In genomic region chr14:31494349-31494974, GRCm38 (mm10) we compare ENCODE assay signal across 8 mouse cellular contexts. TPM values are rescaled to one million over a fixed set of nuclear protein-coding genes. Genes with fewer than 3 reads are reported as not detected.
DNase-seq lines count a peak whose midpoint lies in the region; ATAC-seq and TF ChIP-seq lines count a peak whose summit lies in the region.

Eaf1 (plus strand) TSS chr14:31494399.

- H3K27ac ChIP-seq in embryonic facial prominence, embryonic 14.5 days (replicated peaks; ENCODE audit: low read depth, low read length): peak within 1 kb of the TSS; percentile 88

- H3K9me3 ChIP-seq in G1E (replicated peaks): no peaks in the 10 kb centered on the region
- H3K9me3 ChIP-seq in embryonic facial prominence, embryonic 14.5 days (ENCODE audit: control insufficient read depth, low read length): no peaks in the 10 kb centered on the region

- no peak for TF ChIP-seq CTCF in G1E (IDR thresholded peaks at IDR 0.05; ENCODE audit: low read depth, low read length)

- peaks cover 63% of the 10 kb centered on the region for H3K36me3 ChIP-seq in G1E (replicated peaks)
- H3K36me3 ChIP-seq in embryonic facial prominence, embryonic 14.5 days (ENCODE audit: control insufficient read depth, insufficient read depth, low read length): peaks cover 29% of the 10 kb centered on the region

- H3K27me3 ChIP-seq in G1E (ENCODE audit: insufficient read depth, low read length): no peaks in the 10 kb centered on the region
- no peaks in the 10 kb centered on the region for H3K27me3 ChIP-seq in embryonic facial prominence, embryonic 14.5 days (replicated peaks; ENCODE audit: control insufficient read depth, insufficient read depth, low read length)

- H3K4me2 ChIP-seq in embryonic facial prominence, embryonic 14.5 days (ENCODE audit: low read depth, low read length): peak within 1 kb of the TSS; percentile 95

- intact Hi-C loops in heart, postnatal 25 days (cut with DNase I): loop anchor here (10.0 kb wide), 1 partner anchor 590 kb away; the partner anchor contains the start of genes Dph3 and Oxnad1
- intact Hi-C loops in left cerebral cortex, postnatal 14 days (cut with DNase I): no loop called here

- ATAC-seq in G1E (ENCODE audit: extremely low read depth, insufficient number of reproducible peaks, low FRiP score, poor library complexity, severe bottlenecking): no peak
- peak; percentile 55 for ATAC-seq in embryonic facial prominence, embryonic 14.5 days (ENCODE audit: low read depth)
- peak; percentile 59 for ATAC-seq in megakaryocyte progenitor cell, adult 5-6 weeks (replicated peaks; ENCODE audit: poor library complexity)

- WGBS in embryonic facial prominence, embryonic 14.5 days: 1% methylated on average over 37 of the region's 37 CpGs

- H3K4me1 ChIP-seq in G1E (ENCODE audit: insufficient read depth, low read depth, low read length): peaks cover 51% of the 10 kb centered on the region
- H3K4me1 ChIP-seq in embryonic facial prominence, embryonic 14.5 days (ENCODE audit: control insufficient read depth, insufficient read depth, low read length): peaks cover 22% of the 10 kb centered on the region

- no peak for DNase-seq in gastrocnemius, adult 18-20 months (ENCODE audit: low spot score)
- DNase-seq in gastrocnemius, postnatal 25 days: no peak
- DNase-seq in G1E (ENCODE audit: low spot score): peak; percentile 13
- DNase-seq in embryonic facial prominence, embryonic 14.5 days (ENCODE audit: low spot score): no peak
- DNase-seq in heart, postnatal 25 days (ENCODE audit: low spot score): no peak
- DNase-seq in left cerebral cortex, postnatal 14 days (ENCODE audit: low spot score in 2 of 2): peak in 1 of 2 experiments; percentile 17
- DNase-seq in thymus, postnatal 14 days: peak; percentile 71

- peak within 1 kb of the TSS; percentile 94 for H3K9ac ChIP-seq in embryonic facial prominence, embryonic 14.5 days (ENCODE audit: low read depth, low read length)

- H3K4me3 ChIP-seq in G1E (ENCODE audit: low read depth, low read length): peak within 1 kb of the TSS; percentile 93
- peak within 1 kb of the TSS; percentile 91 for H3K4me3 ChIP-seq in embryonic facial prominence, embryonic 14.5 days (ENCODE audit: low read depth, low read length)

RNA-seq across cellular contexts. Expression of gene Eaf1, which starts in this region (rescaled TPM):
- total RNA-seq in gastrocnemius, adult 18-20 months (2021): 10 to 100 TPM; 10.3 to 13.1 TPM
- 1 to 10 TPM; 8.5 to 8.6 TPM for total RNA-seq in gastrocnemius, postnatal 25 days (2021)
- total RNA-seq in G1E (2014; fragmentation: Nextera tagmentation): 32.8 and 44.3 TPM in 2 replicates
- total RNA-seq in G1E (2017): 42.3 and 49.0 TPM in 2 replicates
- 182 and 228 TPM in 2 replicates for polyA plus RNA-seq in G1E (2012)
- 22.6 and 22.9 TPM in 2 replicates for polyA plus RNA-seq in embryonic facial prominence, embryonic 14.5 days (2014; fragmentation: Nextera tagmentation; extraction: Ambion mirVana)
- 10 to 100 TPM; 10.7 to 11.4 TPM for total RNA-seq in heart, postnatal 25 days (2021)
- total RNA-seq in left cerebral cortex, postnatal 14 days (2021): 10 to 100 TPM; 15.8 to 16.6 TPM
- total RNA-seq in megakaryocyte progenitor cell, adult 5-6 weeks (2015): 28.3 and 30.7 TPM in 2 replicates
- 25.3 and 34.4 TPM in 2 replicates for total RNA-seq in megakaryocyte progenitor cell, adult 5-6 weeks (2017)

Comparison
In these comparisons a context has a peak if more than half of its experiments do, and no peak if none do; other contexts are left out.
1. DNase-seq: peak in G1E (single experiment) and thymus, postnatal 14 days (single experiment); none in gastrocnemius, adult 18-20 months (single experiment), gastrocnemius, postnatal 25 days (single experiment), embryonic facial prominence, embryonic 14.5 days (single experiment) and heart, postnatal 25 days (single experiment).